Mouse (Mus musculus): ENCODE results near the gene Hist1h2ao. TPM values are rescaled to one million over a fixed set of nuclear protein-coding genes. Genes with fewer than 3 reads are reported as not detected.
"Not testable (repeated sequence)": the region's sequence is repeated elsewhere in the genome, so short reads cannot be mapped to it uniquely, and the experiment has no call there.

Gene Hist1h2ao
- polyA plus RNA-seq, 1 experiment: 5.1 TPM

DNA sequence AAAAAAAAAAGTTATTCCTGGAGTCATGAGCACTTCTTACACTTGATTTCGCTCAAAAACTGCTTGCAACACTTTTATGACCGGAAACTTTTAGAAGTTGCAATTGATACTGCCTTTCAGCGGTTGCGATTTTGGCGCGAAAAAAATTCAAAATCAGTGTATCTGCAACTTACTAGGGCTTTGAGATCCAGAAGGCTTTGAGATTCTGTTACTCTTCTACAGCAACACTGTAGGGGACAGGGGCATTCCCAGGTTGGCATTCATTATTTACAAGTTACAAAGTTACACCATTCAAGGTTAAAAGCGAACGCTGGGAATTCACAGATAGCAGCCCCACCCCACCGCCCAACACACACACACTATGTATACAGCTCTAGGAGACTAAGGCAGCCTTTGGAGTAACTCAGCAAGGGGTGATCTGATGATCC lies 26.5 kb upstream of the Hist1h2ao start:
- H3K4me1 ChIP-seq (ENCODE audit: control insufficient read depth, insufficient read depth, low read length): peaks cover 3% of the 10 kb centered on the region; the same call in 1 of the 2 replicates

DNA sequence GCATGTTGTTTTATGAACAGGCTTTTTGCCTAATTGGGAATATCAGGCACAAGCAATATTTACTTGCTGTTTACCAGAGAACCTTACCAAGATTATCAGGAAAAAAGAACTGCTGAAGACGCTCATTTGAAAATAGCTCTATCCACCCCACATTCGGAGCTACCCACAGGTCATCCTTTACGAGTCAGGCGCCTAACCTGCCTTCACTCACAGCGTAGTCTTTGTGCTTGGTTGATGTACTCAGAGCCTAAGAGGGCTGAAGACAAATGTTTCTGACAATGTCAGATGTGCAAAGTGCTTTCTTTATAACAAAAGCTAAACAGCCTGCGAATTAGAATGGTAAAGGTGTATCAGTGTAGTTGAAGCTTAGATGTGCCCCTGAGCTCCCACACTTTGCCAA lies 26.0 kb upstream of the Hist1h2ao start:
- Histone ChIP-seq H3K4me3 (replicated peaks; ENCODE audit: control insufficient read depth, low read depth, low read length) (no peak overlapping the region), H3K4me1 (ENCODE audit: control insufficient read depth, insufficient read depth, low read length) (peaks cover 3% of the 10 kb centered on the region; the same call in 1 of the 2 replicates), H3K27ac (ENCODE audit: control insufficient read depth, insufficient read depth, low read depth, low read length, poor library complexity) (peak overlapping the region; percentile 94; the same call in 1 of the 2 replicates)
- no peak for TF ChIP-seq POLR2A (IDR thresholded peaks at IDR 0.05; ENCODE audit: borderline replicate concordance, control insufficient read depth, low read depth, low read length)
- TF ChIP-seq CTCF (IDR thresholded peaks at IDR 0.05; ENCODE audit: control insufficient read depth, insufficient read depth, low read length): no peak
- 72% methylated on average over 6 of the region's 6 CpGs for WGBS

More for the DNA sequence above, 26.5 kb upstream of the Hist1h2ao start:
- 7% methylated on average over 9 of the region's 9 CpGs for WGBS
- H3K27ac ChIP-seq (ENCODE audit: control insufficient read depth, insufficient read depth, low read depth, low read length, poor library complexity): peak overlapping the region; percentile 94
- peak overlapping the region; percentile 18 for H3K4me3 ChIP-seq (replicated peaks; ENCODE audit: control insufficient read depth, low read depth, low read length)
- TF ChIP-seq CTCF (IDR thresholded peaks at IDR 0.05; ENCODE audit: control insufficient read depth, insufficient read depth, low read length) (no peak), POLR2A (IDR thresholded peaks at IDR 0.05; ENCODE audit: borderline replicate concordance, control insufficient read depth, low read depth, low read length) (no peak)

DNA sequence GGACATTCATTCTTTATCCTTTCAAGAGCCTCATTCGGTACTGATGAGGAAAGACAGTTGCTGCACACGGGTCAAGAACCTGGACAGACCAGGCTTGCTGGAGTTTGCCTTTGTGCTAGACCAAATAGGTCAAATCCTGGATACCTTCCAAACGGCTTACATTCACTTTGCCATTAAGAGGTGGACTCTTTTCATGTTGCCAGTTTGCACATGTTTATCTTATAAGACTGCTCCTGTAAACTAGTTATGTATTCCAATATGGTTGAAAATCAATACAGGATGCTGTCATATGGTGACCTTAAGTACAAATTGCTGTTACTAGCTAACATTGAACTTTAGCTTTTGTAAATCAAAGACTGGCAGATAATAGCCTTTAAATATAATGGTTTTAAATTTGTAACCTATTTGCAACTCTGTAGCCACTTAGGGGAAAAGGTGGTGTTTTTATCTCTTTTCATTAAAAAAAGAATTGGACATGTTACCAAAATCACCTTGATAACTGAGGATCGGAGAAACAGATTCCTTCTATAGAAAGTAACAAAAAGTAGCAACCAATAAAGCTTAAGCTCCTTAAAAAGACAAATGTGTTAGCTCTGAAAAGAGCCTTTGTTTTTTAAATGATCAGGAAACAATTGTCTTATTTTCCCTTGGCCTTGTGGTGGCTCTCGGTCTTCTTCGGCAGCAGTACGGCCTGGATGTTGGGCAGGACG lies 23.9 kb upstream of the Hist1h2ao start:
- Histone ChIP-seq H3K4me1 (ENCODE audit: control insufficient read depth, insufficient read depth, low read length) (peaks cover 3% of the 10 kb centered on the region; the same call in 1 of the 2 replicates), H3K27ac (ENCODE audit: control insufficient read depth, insufficient read depth, low read depth, low read length, poor library complexity) (peak overlapping the region; percentile 96), H3K4me3 (replicated peaks; ENCODE audit: control insufficient read depth, low read depth, low read length) (peak overlapping the region; percentile 63)
- no peak for TF ChIP-seq POLR2A (IDR thresholded peaks at IDR 0.05; ENCODE audit: borderline replicate concordance, control insufficient read depth, low read depth, low read length)
- TF ChIP-seq CTCF (IDR thresholded peaks at IDR 0.05; ENCODE audit: control insufficient read depth, insufficient read depth, low read length): no peak
- 13% methylated on average over 8 of the region's 8 CpGs for WGBS

DNA sequence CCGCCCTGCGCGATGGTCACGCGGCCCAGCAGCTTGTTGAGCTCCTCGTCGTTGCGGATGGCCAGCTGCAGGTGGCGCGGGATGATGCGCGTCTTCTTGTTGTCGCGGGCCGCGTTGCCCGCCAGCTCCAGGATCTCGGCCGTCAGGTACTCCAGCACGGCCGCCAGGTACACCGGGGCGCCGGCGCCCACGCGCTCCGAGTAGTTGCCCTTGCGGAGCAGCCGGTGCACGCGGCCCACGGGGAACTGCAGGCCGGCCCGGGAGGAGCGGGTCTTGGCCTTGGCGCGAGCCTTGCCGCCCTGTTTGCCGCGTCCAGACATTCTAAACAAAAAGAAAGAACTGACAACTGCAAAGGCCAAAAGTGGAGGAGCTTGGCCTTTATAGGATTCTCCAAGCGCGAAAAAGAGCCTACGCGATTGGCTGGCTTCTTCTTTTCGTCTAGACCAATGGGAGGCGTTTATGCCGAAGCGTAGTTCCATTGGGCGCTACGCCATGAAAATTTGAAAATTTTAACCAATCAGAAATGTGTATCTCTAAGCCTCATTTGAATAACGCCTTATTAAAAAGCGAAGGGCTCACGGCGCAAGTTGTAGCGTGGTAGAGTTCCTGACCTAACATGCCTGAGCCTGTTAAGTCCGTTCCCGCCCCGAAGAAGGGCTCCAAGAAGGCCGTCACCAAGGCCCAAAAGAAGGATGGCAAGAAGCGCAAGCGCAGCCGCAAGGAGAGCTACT lies 23.2 kb upstream of the Hist1h2ao start, which contains the start of the genes Hist1h2an and Hist1h2bp:
Hist1h2an (minus strand) TSS at position 320 of the 731 bp plus-strand sequence.
Hist1h2bp (plus strand) TSS at position 563 of the 731 bp plus-strand sequence.
- TF ChIP-seq POLR2A (IDR thresholded peaks at IDR 0.05; ENCODE audit: borderline replicate concordance, control insufficient read depth, low read depth, low read length): peak; percentile 95
- WGBS: under 1% methylated on average over 40 of the region's 63 CpGs
- Histone ChIP-seq H3K4me3 (replicated peaks; ENCODE audit: control insufficient read depth, low read depth, low read length) (peak within 1 kb of the TSS; percentile 63), H3K27ac (ENCODE audit: control insufficient read depth, insufficient read depth, low read depth, low read length, poor library complexity) (peak within 1 kb of the TSS; percentile 96)
- H3K4me1 ChIP-seq (ENCODE audit: control insufficient read depth, insufficient read depth, low read length): not testable (repeated sequence)

DNA sequence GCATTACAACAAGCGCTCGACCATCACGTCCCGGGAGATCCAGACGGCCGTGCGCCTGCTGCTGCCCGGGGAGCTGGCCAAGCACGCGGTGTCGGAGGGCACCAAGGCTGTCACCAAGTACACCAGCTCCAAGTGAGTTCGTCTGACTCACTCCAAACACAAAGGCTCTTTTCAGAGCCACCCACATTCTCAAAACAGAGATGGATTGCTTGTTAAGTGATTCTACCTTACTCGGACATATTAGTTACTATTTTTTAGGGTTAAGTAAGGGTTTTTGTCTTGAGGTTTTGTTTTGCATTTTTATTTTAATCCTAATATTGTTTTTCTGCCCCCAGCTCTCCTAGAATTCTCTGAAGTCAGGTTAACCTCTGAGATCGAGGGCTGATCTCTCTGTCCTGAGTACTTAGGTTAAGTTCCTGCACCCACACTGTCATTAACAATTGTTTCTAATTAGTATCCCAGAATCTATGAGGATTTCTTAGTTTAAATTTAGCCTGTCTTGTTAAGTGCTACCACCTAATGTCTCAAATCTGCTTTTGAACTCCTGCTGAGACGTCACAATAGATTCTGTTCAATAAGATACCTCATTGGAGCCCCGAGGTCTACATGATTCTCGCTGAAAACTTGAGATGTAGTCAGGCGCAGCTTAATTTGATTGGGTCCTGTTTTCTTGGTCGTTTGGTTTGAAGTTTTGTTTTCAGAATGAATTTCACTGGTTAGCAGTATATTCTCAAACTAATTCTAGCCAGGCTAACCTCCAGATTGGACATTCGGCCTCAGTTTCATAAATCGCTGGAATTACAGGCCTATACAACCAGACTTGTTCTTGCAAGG lies 22.3 kb upstream of the Hist1h2ao start:
- WGBS: 32% methylated on average over 17 of the region's 21 CpGs
- no peak for TF ChIP-seq CTCF (IDR thresholded peaks at IDR 0.05; ENCODE audit: control insufficient read depth, insufficient read depth, low read length)
- peak; percentile 1; the same call in 1 of the 2 replicates for TF ChIP-seq POLR2A (IDR thresholded peaks at IDR 0.05; ENCODE audit: borderline replicate concordance, control insufficient read depth, low read depth, low read length)
- H3K4me1 ChIP-seq (ENCODE audit: control insufficient read depth, insufficient read depth, low read length): peaks cover 3% of the 10 kb centered on the region; the same call in 1 of the 2 replicates
- peak overlapping the region; percentile 80 for H3K27ac ChIP-seq (ENCODE audit: control insufficient read depth, insufficient read depth, low read depth, low read length, poor library complexity)
- H3K4me3 ChIP-seq (replicated peaks; ENCODE audit: control insufficient read depth, low read depth, low read length): peak overlapping the region; percentile 44

DNA sequence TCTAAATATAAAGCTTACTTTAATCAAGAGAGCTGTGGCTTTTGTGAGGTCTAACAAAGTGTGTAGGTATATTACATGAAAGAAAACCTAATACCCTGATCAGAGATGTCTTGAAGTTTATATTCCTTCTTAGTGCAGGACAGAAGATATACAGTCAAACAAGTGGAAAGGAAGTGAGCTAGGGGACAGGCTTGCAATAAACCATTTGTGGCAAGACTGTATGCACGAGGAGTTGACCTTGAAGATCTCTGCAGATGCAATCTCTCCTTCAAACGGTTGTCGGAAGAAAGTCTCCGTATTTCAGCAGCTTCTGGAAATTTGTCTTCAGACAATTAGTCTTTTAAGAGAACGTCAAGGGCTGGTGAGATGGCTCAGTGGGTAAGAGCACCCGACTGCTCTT lies 20.3 kb upstream of the Hist1h2ao start:
- H3K4me3 ChIP-seq (replicated peaks; ENCODE audit: control insufficient read depth, low read depth, low read length): no peak overlapping the region
- TF ChIP-seq POLR2A (IDR thresholded peaks at IDR 0.05; ENCODE audit: borderline replicate concordance, control insufficient read depth, low read depth, low read length) (no peak), CTCF (IDR thresholded peaks at IDR 0.05; ENCODE audit: control insufficient read depth, insufficient read depth, low read length) (no peak)
- no peak overlapping the region for H3K27ac ChIP-seq (ENCODE audit: control insufficient read depth, insufficient read depth, low read depth, low read length, poor library complexity)
- H3K4me1 ChIP-seq (ENCODE audit: control insufficient read depth, insufficient read depth, low read length): no peaks in the 10 kb centered on the region; the same call in 1 of the 2 replicates
- WGBS: 55% methylated on average over 6 of the region's 6 CpGs

DNA sequence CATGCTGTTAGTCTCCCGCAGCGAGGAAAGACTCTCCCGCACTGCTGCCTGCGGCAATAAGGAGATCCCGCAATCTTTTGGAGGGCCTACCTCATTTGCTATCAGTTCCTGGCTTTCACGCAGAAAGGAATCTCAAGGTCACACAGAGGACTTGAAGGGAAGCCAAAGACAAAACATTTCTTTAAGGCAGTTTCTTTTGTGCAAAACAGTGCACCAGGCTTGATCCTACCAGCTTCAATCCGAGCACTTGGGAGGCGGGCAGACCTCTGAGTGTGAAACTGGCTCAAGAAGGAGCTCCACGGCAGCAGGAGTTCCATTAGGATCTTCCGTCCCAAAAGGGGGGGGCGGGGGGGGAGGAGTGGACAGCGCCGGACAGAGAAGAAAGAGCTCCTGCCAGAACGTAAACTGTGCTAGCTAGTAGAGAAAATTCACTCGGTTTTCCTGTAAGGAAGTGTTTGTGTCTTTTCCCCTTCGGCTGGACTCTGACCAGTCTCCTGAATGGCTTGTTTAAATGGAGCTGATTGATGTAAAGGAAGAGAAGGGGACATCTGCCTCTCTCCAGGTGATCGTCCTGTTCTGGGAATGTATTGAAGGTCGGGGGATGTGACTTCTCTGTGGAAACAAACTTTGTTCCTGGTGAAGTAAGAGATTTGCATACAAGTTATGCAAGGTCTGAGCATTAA lies 19.5 kb upstream of the Hist1h2ao start:
- TF ChIP-seq CTCF (IDR thresholded peaks at IDR 0.05; ENCODE audit: control insufficient read depth, insufficient read depth, low read length): no peak
- TF ChIP-seq POLR2A (IDR thresholded peaks at IDR 0.05; ENCODE audit: borderline replicate concordance, control insufficient read depth, low read depth, low read length): no peak
- no peak overlapping the region for H3K27ac ChIP-seq (ENCODE audit: control insufficient read depth, insufficient read depth, low read depth, low read length, poor library complexity)
- 48% methylated on average over 18 of the region's 18 CpGs for WGBS

More for the DNA sequence above, 19.5 kb upstream of the Hist1h2ao start:
- Histone ChIP-seq H3K4me1 (ENCODE audit: control insufficient read depth, insufficient read depth, low read length) (no peaks in the 10 kb centered on the region; the same call in 1 of the 2 replicates), H3K4me3 (replicated peaks; ENCODE audit: control insufficient read depth, low read depth, low read length) (no peak overlapping the region)

Measured in bone marrow, adult 2 months (tissue).